Mouse (Mus musculus) natural killer cell, adult 2 months (primary cell): ENCODE measurements around the gene Gm5478.
"Not testable (repeated sequence)": the region's sequence is repeated elsewhere in the genome, so short reads cannot be mapped to it uniquely, and the experiment has no call there.

Source experiments
- DNase-seq, 2 experiments: peaks; one replicate each; pipeline ENCODE4 v3.0.0; 2022; ENCODE audit warnings: low spot score in 2 of 2

Gene Gm5478

GRCm38 (mm10) chr15:101647280-101647679, at the start of gene Gm5478:
Gene Gm5478 (minus strand): TSS chr15:101647380.
- DNase-seq: no peak

GRCm38 (mm10) chr15:101694207-101694606, 47.0 kb upstream of the Gm5478 start, which contains the start of gene Krt6a:
Gene Krt6a (minus strand): TSS chr15:101694307.
- DNase-seq: no peak

GRCm38 (mm10) chr15:101690460-101690859, 43.3 kb upstream of the Gm5478 start:
- DNase-seq: not testable (repeated sequence)

DNA sequence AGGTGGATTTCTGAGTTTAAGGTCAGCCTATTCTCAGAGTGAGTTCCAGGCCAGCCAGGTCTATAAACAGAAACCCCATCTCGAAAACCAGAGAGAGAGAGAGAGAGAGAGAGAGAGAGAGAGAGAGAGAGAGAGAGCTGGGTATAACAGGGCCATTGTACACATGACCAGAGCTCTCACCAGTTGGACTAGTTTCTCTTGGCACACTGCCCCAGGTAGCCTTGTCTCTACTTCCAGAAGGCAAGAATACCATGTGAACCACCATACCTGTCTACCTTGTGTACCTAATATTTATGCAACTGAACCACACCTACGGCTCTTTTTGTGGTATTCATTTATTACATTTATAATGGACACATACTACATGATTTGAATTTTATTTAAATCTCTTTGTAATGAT, 41.0 kb upstream of the Gm5478 start:
- DNase-seq: no peak

DNA sequence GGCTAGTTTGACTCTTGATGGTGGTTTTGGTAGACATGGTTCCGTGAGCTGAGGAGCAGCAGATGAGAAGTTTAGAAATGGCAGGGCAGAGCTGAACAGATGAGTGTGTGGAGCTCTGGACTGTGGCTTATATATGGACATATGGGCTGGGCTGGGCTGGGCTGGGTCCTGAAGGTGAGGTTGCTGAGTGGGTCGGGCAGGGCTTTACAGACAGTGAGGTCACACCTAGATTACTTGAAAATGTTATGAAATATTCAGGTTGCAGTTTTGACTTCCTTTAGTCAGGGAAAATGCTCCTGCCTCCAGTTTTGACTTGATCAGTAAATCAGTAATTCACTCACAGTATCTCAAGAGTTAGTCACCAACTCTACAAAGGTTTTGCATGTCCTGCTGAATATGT, 33.0 kb upstream of the Gm5478 start, which contains the start of gene Krt6b:
Krt6b (minus strand) TSS at position 101 of the 400 bp plus-strand sequence.
- no peak for DNase-seq

DNA sequence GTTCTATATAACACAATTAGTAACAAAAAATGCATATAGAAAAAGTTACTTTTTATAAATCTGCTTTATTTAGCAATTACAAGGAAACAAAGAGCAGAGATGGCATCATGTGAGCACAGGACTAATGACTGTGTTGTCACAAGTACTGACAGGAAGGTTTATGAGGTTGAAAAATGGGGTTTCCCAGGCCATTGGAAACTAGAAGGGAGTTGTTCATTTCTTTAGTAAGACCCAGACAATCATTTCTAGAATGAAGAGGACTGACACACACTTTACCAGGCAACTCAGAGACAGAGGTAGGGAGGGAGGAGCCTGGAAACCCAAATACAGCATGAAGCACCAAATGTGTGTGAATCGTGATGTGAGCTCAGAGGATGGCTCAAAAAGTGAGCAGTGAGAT, 28.8 kb upstream of the Gm5478 start:
- no peak for DNase-seq

GRCm38 (mm10) chr15:101652736-101653265, 5.6 kb upstream of the Gm5478 start:
- DNase-seq: no peak

- no peak for DNase-seq
Observed at GRCm38 (mm10) chr15:101627884-101628283, 19.3 kb downstream of the Gm5478 start, which contains the start of gene Gm5414. Gene Gm5414 (minus strand): TSS chr15:101628188.

GRCm38 (mm10) chr15:101599123-101599522, 48.1 kb downstream of the Gm5478 start:
- no peak for DNase-seq
